Mouse (Mus musculus) left cerebral cortex, postnatal 10 days (tissue): ENCODE data around the gene Rnase9. TPM values are rescaled to one million over a fixed set of nuclear protein-coding genes. Genes with fewer than 3 reads are reported as not detected.

Experiments used
- DNase-seq, 2 experiments: peaks; one replicate each; pipeline ENCODE4 v3.0.0; 2021 to 2022; ENCODE audit warnings: low spot score in 2 of 2, mixed read lengths in 1 of 2; ENCODE audit errors: extremely low spot score in 1 of 2
- intact Hi-C: fragments of 180-260 bp; cut with DNase I; formaldehyde crosslinking; loops from one replicate; pipeline ENCODE4 v1.15.1; 2025
- total RNA-seq, 2 experiments: library from RNA; stranded (reverse); gene quantifications; 2 replicates each; pipeline ENCODE4 v1.2.3; 2021

The Rnase9 gene
- total RNA-seq, 2 experiments from 2014 or later: not detected

DNA sequence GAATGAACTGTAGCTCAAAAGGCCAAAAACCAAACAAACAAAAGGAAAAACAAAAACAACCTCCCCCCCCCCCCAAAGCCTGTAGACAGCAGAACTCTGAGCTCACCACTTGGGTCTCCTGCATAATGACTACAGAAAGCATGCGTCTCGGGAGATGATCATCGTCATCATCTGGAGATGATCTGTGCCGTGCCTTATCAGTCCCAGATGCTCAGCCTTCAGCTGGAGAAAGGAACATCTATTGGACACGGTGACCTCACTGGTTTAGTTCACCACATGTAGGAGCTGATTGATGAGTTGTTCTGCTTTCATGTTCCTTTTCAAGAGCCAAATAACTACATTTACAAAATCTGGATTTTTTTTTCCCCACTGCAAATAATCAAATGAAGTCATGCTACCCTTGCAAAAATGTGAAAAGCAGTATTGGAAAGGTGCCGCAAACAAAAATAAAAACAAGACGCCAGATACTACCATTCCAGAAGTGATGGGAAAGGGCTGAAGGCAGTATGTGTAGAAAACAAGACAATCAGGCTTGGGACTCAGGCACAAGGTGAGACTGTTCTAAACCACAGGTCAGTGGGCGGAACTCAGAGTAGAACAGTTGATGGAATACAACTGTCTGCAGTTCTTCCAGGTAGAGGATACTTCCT lies 34.4 kb downstream of the Rnase9 start, which contains the start of gene Rnase10:
Gene Rnase10 (plus strand): TSS at position 600 of the 650 bp plus-strand sequence.
- no peak for DNase-seq
- intact Hi-C loops: no loop called here

DNA sequence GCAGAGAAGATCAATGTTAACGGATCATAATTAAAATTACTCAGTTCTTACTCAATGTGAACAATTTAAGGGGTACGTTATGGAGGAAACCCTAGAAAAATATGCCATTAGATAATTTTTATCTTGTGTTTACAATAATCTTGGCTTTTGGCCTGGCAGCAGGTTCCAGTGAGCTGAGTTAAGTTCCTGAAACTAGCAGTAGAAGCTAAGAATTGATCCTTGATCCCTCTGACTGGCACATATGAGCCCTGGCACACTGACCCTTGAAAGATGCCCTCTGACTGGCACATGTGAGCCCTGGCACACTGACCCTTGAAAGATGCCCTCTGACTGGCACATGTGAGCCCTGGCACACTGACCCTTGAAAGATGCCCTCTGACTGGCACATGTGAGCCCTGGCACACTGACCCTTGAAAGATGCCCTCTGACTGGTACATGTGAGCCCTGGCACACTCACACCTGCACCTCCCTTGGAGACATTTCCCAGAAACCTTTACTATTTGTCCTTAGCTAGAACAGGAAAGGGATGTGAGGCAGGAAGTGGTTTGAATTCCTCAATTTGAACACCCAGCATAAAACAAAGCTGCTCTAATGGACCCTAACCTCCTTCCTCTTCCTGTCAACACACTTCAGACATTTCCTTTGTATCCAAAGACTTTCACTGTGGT lies 43.5 kb downstream of the Rnase9 start:
- DNase-seq: no peak
- intact Hi-C loops: no loop called here

DNA sequence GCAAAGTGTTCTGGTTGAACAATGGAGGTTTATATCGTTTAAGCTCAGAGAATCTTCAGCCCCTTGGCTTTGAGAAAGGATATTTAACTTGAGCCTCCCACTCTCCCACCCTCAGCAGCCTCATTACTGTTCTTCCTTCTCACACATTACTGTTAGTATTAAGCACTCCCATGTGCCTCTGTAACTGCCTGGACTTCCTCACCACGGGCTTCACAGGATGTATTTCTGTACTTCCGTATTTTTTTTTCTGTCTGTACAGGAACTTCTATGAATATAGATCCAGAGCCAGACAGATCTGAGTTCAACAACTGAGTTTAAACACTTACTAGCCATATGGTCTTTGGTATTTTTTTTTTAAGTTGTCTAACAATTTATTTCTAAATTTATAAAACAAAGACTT lies 44.6 kb downstream of the Rnase9 start:
- DNase-seq: no peak
- intact Hi-C loops: no loop called here

- no peak for DNase-seq
- intact Hi-C loops: no loop called here
These were observed 50.6 kb downstream of the Rnase9 start for GRCm38 (mm10) chr14:50991037-50991436.

Other genes starting within 250 kb of the Rnase9 start
- not detected for gene Ccnb1ip1, start 234.1 kb downstream of the Rnase9 start, total RNA-seq
- gene Parp2, start 234.0 kb downstream of the Rnase9 start, total RNA-seq: 10 to 100 TPM; 26.1 to 29.0 TPM
- 1 to 10 TPM; 2.7 to 5.3 TPM for gene Tep1, start 171.3 kb downstream of the Rnase9 start, total RNA-seq
- 1 to 10 TPM; 1.4 to 2.1 TPM for gene Klhl33, start 144.4 kb downstream of the Rnase9 start, total RNA-seq
- 10 to 100 TPM; 29.9 to 34.2 TPM for gene Osgep, start 117.0 kb downstream of the Rnase9 start, total RNA-seq
- 10 to 100 TPM; 65.8 to 66.3 TPM for gene Apex1, start 116.9 kb downstream of the Rnase9 start, total RNA-seq
- 10 to 100 TPM; 79.6 to 89.0 TPM for gene Pip4p1, start 111.0 kb downstream of the Rnase9 start, total RNA-seq
- 10 to 100 TPM; 11.0 to 15.6 TPM for gene Pnp, start 110.8 kb downstream of the Rnase9 start, total RNA-seq
- gene Gm49342, start 97.4 kb downstream of the Rnase9 start, total RNA-seq: 10 to 100 TPM in 1 of 2 experiments, 1 to 10 TPM in 1; 6.5 to 13.7 TPM
- gene Pnp2, start 85.9 kb downstream of the Rnase9 start, total RNA-seq: 1 to 10 TPM in 1 of 2 experiments, under 1 TPM in 1; 0.79 to 1.7 TPM
- gene Rnase10, start 34.1 kb downstream of the Rnase9 start, total RNA-seq: under 1 TPM in 1 of 2 experiments, not detected in 1; 0.30 TPM
- not detected for gene Rnase11, start 8.3 kb upstream of the Rnase9 start, total RNA-seq
- not detected for gene Rnase12, start 15.8 kb upstream of the Rnase9 start, total RNA-seq
- gene Olfr750, start 32.6 kb upstream of the Rnase9 start, total RNA-seq: not detected
- gene Rnase4, start 49.2 kb upstream of the Rnase9 start, total RNA-seq: 10 to 100 TPM; 11.2 to 14.0 TPM
- gene Ang, start 49.3 kb upstream of the Rnase9 start, total RNA-seq: 1 to 10 TPM; 2.5 to 3.7 TPM
- gene Eddm3b, start 72.6 kb upstream of the Rnase9 start, total RNA-seq: not detected
- not detected for gene Rnase6, start 82.0 kb upstream of the Rnase9 start, total RNA-seq
- not detected for gene Rnase1, start 104.9 kb upstream of the Rnase9 start, total RNA-seq
- not detected for gene Rnase2b, start 120.4 kb upstream of the Rnase9 start, total RNA-seq
- not detected for gene Ang2, start 157.3 kb upstream of the Rnase9 start, total RNA-seq
- not detected for gene Ear14, start 161.5 kb upstream of the Rnase9 start, total RNA-seq
- not detected for gene Rnase2a, start 214.2 kb upstream of the Rnase9 start, total RNA-seq